Mouse (Mus musculus) left cerebral cortex, postnatal 36 days (tissue): Measurements from ENCODE around the gene Sec24c. TPM values are rescaled to one million over a fixed set of nuclear protein-coding genes. Genes with fewer than 3 reads are reported as not detected.

Source experiments
- DNase-seq, 2 experiments: peaks; one replicate each; pipeline ENCODE4 v3.0.0; 2021 to 2022; ENCODE audit warnings: low spot score in 2 of 2, mixed read lengths in 1 of 2
- intact Hi-C: fragments of 180-260 bp; cut with DNase I; formaldehyde crosslinking; loops from one replicate; pipeline ENCODE4 v1.15.1; 2025
- total RNA-seq, 2 experiments: library from RNA; stranded (reverse); gene quantifications; 2 replicates each; pipeline ENCODE4 v1.2.3; 2021

Sec24c gene
- total RNA-seq, 2 experiments from 2014 or later = 94.0 to 126 TPM

GRCm38 (mm10) chr14:20658326-20658725 is 15.8 kb upstream of the Sec24c start:
- DNase-seq = peak; percentile 23 to 41
- intact Hi-C loops = no loop called here

- DNase-seq = no peak
- intact Hi-C loops = no loop called here
These were observed 15.2 kb upstream of the Sec24c start for GRCm38 (mm10) chr14:20658902-20659301.

DNA sequence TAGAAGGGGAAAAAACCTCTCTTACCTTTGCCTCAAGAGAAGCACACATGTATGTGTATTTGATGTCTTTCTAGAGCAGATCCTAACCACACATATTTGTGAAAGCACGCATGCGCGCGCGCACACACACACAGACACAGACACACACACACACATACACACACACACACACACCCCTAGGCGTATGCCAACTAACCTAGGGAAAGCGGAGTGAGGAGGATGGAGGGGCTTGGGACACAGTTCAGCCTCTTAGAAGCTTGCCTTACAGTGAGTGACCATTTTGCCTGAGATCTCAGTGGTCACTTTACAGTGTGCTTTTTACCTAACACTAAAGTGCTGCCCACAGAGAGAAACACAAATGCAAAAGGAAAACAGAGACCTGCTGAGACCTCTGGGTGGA is 14.4 kb upstream of the Sec24c start:
- intact Hi-C loops = loop anchor here (2.0 to 10.0 kb wide), 2 partner anchors 83 to 265 kb away; partner anchors contain the start of gene Mrps16
- no peak for DNase-seq

GRCm38 (mm10) chr14:20660827-20661660 is 13.1 kb upstream of the Sec24c start:
- intact Hi-C loops = loop anchor here (2.0 to 10.0 kb wide), 2 partner anchors 84 to 266 kb away; partner anchors contain the start of gene Mrps16

DNA sequence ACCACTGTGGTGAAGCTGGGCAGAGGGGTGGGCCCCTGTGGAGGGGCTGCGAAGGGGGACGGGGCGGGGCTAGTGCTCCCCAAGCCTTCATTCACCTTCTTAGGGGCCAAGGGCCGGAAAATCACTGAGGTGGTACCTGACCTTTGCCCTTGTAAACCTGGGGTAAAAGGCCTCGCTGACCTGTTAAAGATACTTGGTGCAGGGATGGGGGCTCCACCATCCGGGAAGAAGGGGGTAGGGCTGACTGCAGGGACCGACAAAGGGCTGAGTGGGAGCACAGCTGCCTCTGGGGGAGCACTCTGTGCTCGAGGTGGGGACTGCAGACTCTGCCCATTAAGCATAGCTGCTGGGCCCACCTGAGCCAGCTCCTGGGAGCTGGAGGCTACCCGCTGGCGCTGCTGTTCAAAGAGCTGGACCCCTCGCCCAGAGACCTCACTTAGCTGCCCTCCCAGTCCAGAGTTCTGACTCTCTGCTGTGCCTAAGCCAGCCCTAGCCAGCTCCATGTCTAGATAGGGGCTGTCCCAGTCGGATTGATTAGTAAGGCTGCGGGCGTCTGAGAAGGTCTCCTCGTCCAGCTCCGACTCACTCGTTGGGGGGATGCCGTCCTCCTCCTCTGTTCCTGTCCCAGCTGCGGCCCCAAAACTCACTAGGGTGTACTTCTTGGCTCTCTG is 12.3 kb upstream of the Sec24c start:
- intact Hi-C loops = loop anchor here (2.0 to 10.0 kb wide), 2 partner anchors 85 to 267 kb away; partner anchors contain the start of gene Mrps16

More at GRCm38 (mm10) chr14:20660827-20661660, 13.1 kb upstream of the Sec24c start:
- peak; percentile 91 to 93 for DNase-seq

DNA sequence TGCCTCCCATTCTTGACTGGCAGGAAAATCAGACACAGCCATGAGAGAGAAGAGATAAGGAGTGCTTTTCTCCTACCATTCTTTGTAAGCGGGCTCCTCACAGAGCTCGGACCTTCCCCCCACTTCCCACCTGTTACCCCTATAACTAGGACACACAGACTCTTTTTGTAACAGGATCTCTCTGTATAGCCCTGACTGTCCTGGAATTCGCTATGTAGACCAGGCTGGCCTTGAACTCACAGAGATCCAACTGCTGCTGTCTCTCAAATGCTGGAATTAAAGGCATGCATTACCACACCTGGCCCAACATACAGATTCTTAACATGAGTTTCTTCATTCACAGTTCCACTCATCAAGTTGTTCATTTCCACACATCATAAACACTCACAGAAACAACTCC is 11.4 kb upstream of the Sec24c start:
- intact Hi-C loops = loop anchor here (10.0 kb wide), 1 partner anchor 268 kb away; the partner anchor contains the start of gene Mrps16

More for the DNA sequence above, 12.3 kb upstream of the Sec24c start:
- DNase-seq = peak in 1 of 2 experiments; percentile 19

DNA sequence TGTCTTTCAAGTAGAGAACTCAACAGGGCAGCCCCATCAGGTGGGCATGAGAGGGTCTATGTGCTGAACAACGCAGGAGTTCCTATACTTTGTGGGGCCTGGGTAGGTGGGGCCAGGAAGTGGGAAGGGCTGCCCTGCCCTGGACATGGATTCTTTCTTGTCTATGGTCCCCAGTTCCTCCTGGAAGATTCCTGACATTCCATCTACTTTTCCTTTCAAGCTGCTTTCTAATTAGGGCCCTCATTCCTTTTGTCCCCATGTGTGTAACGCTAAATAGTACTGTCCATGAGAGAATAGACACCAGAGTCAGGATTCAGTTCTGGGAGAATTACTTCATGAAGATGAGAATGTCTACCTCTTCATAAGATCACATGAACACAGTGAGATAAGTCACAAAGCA is 10.5 kb upstream of the Sec24c start:
- intact Hi-C loops = loop anchor here (10.0 kb wide), 1 partner anchor 269 kb away; the partner anchor contains the start of gene Mrps16
- no peak for DNase-seq

More for the DNA sequence above, 11.4 kb upstream of the Sec24c start:
- DNase-seq = no peak

DNA sequence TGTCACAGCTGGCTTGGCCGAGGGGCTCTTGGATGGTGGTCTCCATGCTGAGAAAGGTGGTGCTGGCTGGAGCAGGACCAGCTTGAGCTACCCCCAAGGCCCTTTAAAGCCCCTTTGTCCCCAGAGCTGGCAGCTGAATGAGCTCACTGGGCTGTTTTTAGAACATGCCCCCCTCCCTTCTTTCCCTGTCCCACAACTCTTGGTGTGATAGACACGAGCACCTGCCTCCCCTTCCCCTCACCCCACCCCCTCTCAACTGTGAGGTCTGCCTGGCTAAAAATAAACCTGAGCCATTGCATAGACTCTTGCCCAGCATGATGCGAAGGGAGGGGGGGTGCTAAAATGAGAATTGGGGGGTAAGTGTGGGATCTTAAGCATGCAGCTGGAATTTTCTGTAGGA is 9.7 kb upstream of the Sec24c start:
- no peak for DNase-seq
- intact Hi-C loops = loop anchor here (10.0 kb wide), 1 partner anchor 270 kb away; the partner anchor contains the start of gene Mrps16

- intact Hi-C loops = loop anchor here (10.0 kb wide), 1 partner anchor 273 kb away; the partner anchor contains the start of gene Mrps16
- no peak for DNase-seq
These were observed 6.6 kb upstream of the Sec24c start for GRCm38 (mm10) chr14:20667469-20667868.

GRCm38 (mm10) chr14:20668154-20668810 is 5.8 kb upstream of the Sec24c start, which contains the start of gene Synpo2l:
Synpo2l (minus strand) TSS chr14:20668354.
- DNase-seq = no peak
- intact Hi-C loops = loop anchor here (10.0 kb wide), 1 partner anchor 273 kb away; the partner anchor contains the start of gene Mrps16

DNA sequence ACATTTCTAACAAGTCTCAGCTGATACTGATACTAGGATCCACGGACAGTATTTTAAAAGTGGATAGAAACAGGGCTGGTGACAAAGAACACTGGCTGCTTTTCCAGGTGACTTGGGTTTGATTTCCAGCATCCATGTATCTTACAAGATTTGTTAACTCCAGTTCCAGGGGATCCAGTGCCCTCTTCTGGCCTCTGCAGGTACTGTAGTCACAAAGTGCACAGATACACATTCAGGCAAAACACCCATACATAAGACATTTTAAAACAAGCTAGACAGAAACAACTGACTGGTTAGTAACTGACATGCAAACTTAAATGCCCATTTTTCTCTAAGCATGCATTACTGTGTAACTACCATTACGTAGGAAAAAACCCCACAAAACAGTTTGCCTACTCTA is 1.1 kb upstream of the Sec24c start:
- intact Hi-C loops = no loop called here
- no peak for DNase-seq

GRCm38 (mm10) chr14:20673735-20674063 is 409 bp upstream of the Sec24c start:
- no peak for DNase-seq
- intact Hi-C loops = no loop called here

- intact Hi-C loops = no loop called here
These were observed 3.8 kb downstream of the Sec24c start for GRCm38 (mm10) chr14:20677906-20678305.

GRCm38 (mm10) chr14:20681742-20682141 is 7.6 kb downstream of the Sec24c start:
- DNase-seq = no peak
- intact Hi-C loops = no loop called here

More at GRCm38 (mm10) chr14:20677906-20678305, 3.8 kb downstream of the Sec24c start:
- DNase-seq = no peak

GRCm38 (mm10) chr14:20682498-20682897 is 8.4 kb downstream of the Sec24c start:
- DNase-seq = no peak
- intact Hi-C loops = no loop called here

DNA sequence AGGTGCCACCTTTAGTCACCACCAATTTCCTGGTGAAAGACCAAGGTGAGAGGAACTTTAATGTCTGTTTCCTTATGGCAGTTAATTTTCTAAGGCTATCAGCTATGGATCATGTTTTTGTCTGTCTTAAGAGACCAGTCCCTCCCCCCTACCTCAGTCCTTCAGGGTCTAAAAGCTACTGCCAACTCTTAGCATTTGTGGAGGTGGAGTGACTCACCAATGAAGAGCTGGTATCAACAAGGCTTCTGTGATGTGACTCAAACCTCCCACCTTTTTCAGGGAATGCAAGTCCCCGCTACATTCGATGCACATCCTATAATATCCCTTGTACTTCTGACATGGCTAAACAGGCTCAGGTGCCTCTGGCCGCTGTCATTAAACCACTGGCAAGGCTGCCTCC is 12.5 kb downstream of the Sec24c start:
- DNase-seq = peak in 1 of 2 experiments; percentile 13
- intact Hi-C loops = no loop called here

GRCm38 (mm10) chr14:20689009-20689408 is 14.9 kb downstream of the Sec24c start:
- DNase-seq = no peak
- intact Hi-C loops = no loop called here

DNA sequence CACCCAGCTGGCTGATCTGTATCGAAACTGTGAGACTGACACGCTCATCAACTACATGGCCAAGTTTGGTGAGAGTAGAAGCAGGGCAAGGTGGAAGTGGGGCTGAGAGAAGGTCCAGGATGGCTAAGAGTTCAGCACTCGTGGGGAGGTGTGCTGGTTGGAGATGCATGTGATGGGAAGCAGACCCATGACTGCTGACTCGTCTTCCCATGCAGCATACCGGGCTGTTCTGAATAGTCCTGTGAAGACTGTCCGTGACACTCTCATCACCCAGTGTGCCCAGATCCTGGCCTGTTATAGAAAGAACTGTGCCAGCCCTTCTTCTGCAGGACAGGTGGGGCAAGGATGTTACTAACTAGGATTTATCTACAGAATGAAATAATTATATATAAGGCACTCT is 17.7 kb downstream of the Sec24c start:
- intact Hi-C loops = no loop called here
- no peak for DNase-seq

DNA sequence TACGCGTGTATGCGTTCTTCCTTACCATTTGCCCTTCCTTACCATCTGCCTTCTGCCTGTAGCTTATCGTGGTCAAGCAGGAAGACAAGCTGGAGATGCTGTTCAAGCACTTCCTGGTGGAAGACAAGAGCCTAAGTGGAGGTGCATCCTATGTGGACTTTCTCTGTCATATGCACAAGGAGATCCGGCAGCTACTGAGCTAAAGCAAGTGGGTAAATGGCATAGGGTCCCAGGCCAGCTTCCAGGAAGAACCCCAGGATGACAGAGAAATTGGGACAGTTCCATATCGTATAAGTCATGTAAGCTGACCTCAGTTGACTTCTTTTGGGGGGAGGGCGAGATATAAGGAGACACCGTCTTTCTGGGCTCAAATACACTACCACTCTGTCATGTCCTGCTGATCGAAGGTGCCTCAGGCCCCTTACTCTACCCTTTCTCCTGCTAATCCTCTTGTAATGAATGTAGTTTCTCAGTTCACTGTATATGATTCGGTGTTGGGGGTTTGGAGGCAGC is 19.5 kb downstream of the Sec24c start:
- DNase-seq = no peak
- intact Hi-C loops = no loop called here
